Mouse (Mus musculus): ENCODE results near the gene Parva. TPM values are rescaled to one million over a fixed set of nuclear protein-coding genes. Genes with fewer than 3 reads are reported as not detected.
A peak's percentile ranks its signal among the peaks of the same experiment; 100 is the strongest.

The Parva gene
- polyA plus RNA-seq, 1 experiment = 78.3 TPM

DNA sequence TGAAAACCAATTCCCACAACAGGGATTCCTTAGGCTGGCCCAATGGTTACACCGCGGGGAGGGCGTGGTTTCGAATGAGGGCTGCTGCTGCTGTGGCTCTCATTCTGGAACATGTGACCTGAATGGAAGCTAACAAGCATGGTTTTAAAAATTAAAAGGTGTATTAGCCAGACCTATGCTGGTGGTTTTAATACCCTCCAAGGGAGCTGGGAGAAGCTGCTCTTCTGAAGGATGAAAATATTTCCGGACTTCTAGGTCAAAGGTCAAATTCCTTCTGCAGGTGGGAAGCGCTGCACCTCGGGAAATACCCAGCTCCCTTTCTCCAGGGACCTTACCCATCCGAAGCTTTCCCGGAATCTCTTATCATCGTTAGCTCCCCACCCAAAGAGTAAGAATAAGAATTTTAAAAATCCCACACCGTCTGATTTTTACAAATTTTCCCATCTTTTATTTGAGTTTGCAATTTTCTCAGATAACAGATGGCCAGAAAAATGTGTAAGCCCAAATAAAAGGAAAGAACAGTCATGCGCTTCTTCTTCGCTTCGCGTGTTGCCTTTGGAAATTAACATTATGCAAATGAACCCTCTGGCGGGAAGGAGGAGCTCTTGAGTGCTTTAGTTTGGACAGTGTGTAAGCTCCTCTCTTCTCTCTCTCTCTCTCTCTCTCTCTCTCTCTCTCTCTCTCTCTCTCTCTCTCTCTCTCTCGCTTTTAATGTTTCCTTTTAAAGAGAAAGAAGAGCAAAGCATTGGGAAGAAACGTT is 74.9 kb downstream of the Parva start:
- Histone ChIP-seq H3K27ac (ENCODE audit: insufficient read depth, low read depth, low read length) (no peak overlapping the region), H3K4me3 (ENCODE audit: insufficient read depth, low read depth, low read length) (no peak overlapping the region), H3K36me3 (ENCODE audit: control insufficient read depth, insufficient read depth, low read length) (no peaks in the 10 kb centered on the region), H3K4me1 (ENCODE audit: control insufficient read depth, insufficient read depth, low read length) (peaks cover 23% of the 10 kb centered on the region), H3K27me3 (replicated peaks; ENCODE audit: control insufficient read depth, insufficient read depth, low read length) (no peaks in the 10 kb centered on the region)
- TF ChIP-seq POLR2A (IDR thresholded peaks at IDR 0.05; ENCODE audit: low read depth, low read length) = no peak
- TF ChIP-seq CTCF (conservative IDR thresholded peaks at IDR 0.05; ENCODE audit: insufficient read depth, insufficient read length, low read depth, low read length) = no peak
- 37% methylated on average over 18 of the region's 18 CpGs for WGBS
- DNase-seq = peak; percentile 52

DNA sequence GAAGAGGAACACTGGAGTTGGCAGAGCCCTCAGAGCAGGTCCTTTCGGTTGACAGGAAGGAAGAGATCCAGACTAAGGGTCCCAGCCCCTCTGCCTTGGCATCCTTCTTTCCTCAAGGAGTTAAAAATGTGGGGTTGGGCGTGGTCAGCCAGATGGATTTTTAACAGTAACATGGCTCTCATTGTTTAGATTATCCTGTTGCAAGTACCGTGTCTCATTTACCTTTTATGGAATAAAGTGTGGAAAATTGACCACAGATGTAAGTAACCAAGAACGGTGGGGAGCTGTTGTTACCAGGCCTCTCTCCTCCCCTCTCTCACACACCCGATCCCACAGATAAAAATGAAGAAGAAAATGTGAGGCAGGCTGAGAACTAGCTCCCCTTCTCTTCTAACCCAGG is 75.5 kb downstream of the Parva start:
- peaks cover 23% of the 10 kb centered on the region for H3K4me1 ChIP-seq (ENCODE audit: control insufficient read depth, insufficient read depth, low read length)
- WGBS = 63% methylated on average over 5 of the region's 5 CpGs
- no peaks in the 10 kb centered on the region for H3K27me3 ChIP-seq (replicated peaks; ENCODE audit: control insufficient read depth, insufficient read depth, low read length)
- no peak for DNase-seq
- no peaks in the 10 kb centered on the region for H3K36me3 ChIP-seq (ENCODE audit: control insufficient read depth, insufficient read depth, low read length)
- TF ChIP-seq CTCF (conservative IDR thresholded peaks at IDR 0.05; ENCODE audit: insufficient read depth, insufficient read length, low read depth, low read length) = no peak
- no peak for TF ChIP-seq POLR2A (IDR thresholded peaks at IDR 0.05; ENCODE audit: low read depth, low read length)
- no peak overlapping the region for H3K4me3 ChIP-seq (ENCODE audit: insufficient read depth, low read depth, low read length)
- H3K27ac ChIP-seq (ENCODE audit: insufficient read depth, low read depth, low read length) = no peak overlapping the region

DNA sequence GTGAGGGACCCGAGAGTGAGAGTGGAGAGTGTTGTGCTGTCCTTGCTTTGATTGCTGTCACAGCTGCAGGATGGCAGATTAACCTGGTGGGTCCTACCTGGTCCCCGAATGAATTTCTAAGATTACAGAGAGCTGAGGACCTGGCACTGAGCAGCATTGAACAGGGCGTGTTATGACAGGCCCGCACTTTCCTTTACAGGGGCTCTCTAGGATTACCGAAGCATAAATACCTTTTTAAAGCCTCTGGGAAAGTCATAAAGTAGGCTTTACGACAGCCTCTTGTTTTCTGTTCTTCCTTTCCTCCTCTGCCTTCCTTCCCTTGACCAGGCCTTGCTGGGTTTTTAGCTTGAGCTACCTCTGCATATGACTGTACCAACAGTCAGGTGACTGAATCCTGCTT is 76.1 kb downstream of the Parva start:
- DNase-seq = no peak
- WGBS = 59% methylated on average over 6 of the region's 6 CpGs
- H3K36me3 ChIP-seq (ENCODE audit: control insufficient read depth, insufficient read depth, low read length) = no peaks in the 10 kb centered on the region
- H3K27me3 ChIP-seq (replicated peaks; ENCODE audit: control insufficient read depth, insufficient read depth, low read length) = no peaks in the 10 kb centered on the region
- no peak overlapping the region for H3K27ac ChIP-seq (ENCODE audit: insufficient read depth, low read depth, low read length)
- TF ChIP-seq CTCF (conservative IDR thresholded peaks at IDR 0.05; ENCODE audit: insufficient read depth, insufficient read length, low read depth, low read length) (no peak), POLR2A (IDR thresholded peaks at IDR 0.05; ENCODE audit: low read depth, low read length) (no peak)
- peaks cover 21% of the 10 kb centered on the region for H3K4me1 ChIP-seq (ENCODE audit: control insufficient read depth, insufficient read depth, low read length)
- H3K4me3 ChIP-seq (ENCODE audit: insufficient read depth, low read depth, low read length) = no peak overlapping the region

DNA sequence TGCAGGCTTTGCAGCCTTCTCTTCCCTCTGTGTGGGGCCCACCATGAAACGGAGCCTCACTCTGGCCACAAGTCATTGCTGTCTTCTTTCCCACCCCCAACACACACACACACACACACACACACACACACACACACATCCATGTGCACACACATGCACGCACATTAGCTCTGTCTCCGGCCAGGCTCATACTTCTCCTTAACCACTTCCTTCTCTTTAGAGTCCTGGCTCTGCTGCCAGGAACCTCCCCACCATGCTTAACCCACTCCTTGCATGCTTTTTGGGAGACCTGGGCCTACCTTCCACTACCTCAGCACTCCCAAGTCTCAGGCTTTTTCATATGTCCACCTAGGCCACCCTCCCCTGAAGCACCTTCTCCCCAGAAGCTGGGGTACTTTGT is 76.6 kb downstream of the Parva start:
- WGBS = 68% methylated on average over 3 of the region's 3 CpGs
- no peaks in the 10 kb centered on the region for H3K27me3 ChIP-seq (replicated peaks; ENCODE audit: control insufficient read depth, insufficient read depth, low read length)
- H3K27ac ChIP-seq (ENCODE audit: insufficient read depth, low read depth, low read length) = no peak overlapping the region
- TF ChIP-seq CTCF (conservative IDR thresholded peaks at IDR 0.05; ENCODE audit: insufficient read depth, insufficient read length, low read depth, low read length) (no peak), POLR2A (IDR thresholded peaks at IDR 0.05; ENCODE audit: low read depth, low read length) (no peak)
- no peaks in the 10 kb centered on the region for H3K36me3 ChIP-seq (ENCODE audit: control insufficient read depth, insufficient read depth, low read length)
- no peak overlapping the region for H3K4me3 ChIP-seq (ENCODE audit: insufficient read depth, low read depth, low read length)
- DNase-seq = no peak
- H3K4me1 ChIP-seq (ENCODE audit: control insufficient read depth, insufficient read depth, low read length) = peaks cover 18% of the 10 kb centered on the region

DNA sequence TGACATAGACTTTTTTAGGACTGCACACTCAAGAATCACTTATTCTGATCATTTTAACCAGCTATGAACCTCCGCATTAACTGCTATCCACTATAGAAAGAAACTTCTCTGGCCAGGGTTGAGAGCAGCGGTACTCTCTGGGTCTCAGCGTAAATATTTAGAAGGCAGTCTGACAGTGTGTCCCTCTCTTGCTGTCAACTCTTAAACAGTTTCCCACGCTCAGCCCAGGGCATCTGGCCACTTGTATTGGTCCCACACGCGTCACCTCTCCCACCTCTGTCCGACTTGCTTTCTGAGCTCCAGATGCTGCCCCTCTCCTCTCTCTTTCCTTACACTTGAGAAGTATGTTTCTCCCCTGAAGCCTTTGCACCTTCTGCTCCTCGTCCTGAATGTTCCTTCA is 81.8 kb downstream of the Parva start:
- WGBS = 85% methylated on average over 8 of the region's 8 CpGs
- TF ChIP-seq POLR2A (IDR thresholded peaks at IDR 0.05; ENCODE audit: low read depth, low read length) = no peak
- TF ChIP-seq CTCF (conservative IDR thresholded peaks at IDR 0.05; ENCODE audit: insufficient read depth, insufficient read length, low read depth, low read length) = no peak
- H3K27ac ChIP-seq (ENCODE audit: insufficient read depth, low read depth, low read length) = no peak overlapping the region
- H3K27me3 ChIP-seq (replicated peaks; ENCODE audit: control insufficient read depth, insufficient read depth, low read length) = no peaks in the 10 kb centered on the region
- H3K36me3 ChIP-seq (ENCODE audit: control insufficient read depth, insufficient read depth, low read length) = no peaks in the 10 kb centered on the region
- no peaks in the 10 kb centered on the region for H3K4me1 ChIP-seq (ENCODE audit: control insufficient read depth, insufficient read depth, low read length)
- no peak for DNase-seq
- no peak overlapping the region for H3K4me3 ChIP-seq (ENCODE audit: insufficient read depth, low read depth, low read length)

DNA sequence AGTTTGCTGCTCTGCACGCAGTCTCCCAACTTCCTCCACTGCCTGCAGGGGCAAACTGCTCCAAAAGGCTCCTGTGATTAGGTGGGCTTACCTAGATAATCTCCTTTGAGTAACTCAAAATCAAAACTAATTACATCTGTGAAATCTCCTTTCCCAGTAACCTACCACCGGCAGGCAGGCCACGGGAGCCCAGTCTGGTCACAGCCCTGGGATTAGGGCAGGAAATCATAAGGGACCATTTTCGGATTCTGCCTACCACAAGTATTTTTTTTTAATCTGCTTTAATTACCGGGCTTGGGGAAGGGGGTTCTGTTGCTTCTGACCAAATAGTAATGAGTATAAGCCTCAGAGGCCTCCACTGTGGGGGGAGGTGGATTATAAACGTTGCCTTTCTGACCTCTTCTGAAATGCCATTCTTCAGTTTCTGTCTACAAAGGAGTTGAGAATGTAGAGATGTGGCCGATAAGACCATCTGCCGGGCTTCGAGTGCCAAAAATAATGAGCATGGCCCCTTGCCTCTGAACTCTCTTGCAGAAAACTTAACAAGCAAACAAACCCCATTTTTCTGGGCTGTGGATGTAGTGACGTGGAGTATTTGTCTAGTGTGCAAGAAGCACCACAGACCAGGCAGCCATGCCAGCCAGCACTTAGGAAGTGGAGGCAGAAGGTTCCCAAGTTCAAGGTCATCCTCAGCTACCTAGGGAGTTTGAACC is 83.2 kb downstream of the Parva start:
- H3K27me3 ChIP-seq (replicated peaks; ENCODE audit: control insufficient read depth, insufficient read depth, low read length) = no peaks in the 10 kb centered on the region
- no peaks in the 10 kb centered on the region for H3K36me3 ChIP-seq (ENCODE audit: control insufficient read depth, insufficient read depth, low read length)
- DNase-seq = no peak
- no peak overlapping the region for H3K4me3 ChIP-seq (ENCODE audit: insufficient read depth, low read depth, low read length)
- TF ChIP-seq POLR2A (IDR thresholded peaks at IDR 0.05; ENCODE audit: low read depth, low read length) (no peak), CTCF (conservative IDR thresholded peaks at IDR 0.05; ENCODE audit: insufficient read depth, insufficient read length, low read depth, low read length) (no peak)
- 71% methylated on average over 10 of the region's 10 CpGs for WGBS
- H3K27ac ChIP-seq (ENCODE audit: insufficient read depth, low read depth, low read length) = no peak overlapping the region
- no peaks in the 10 kb centered on the region for H3K4me1 ChIP-seq (ENCODE audit: control insufficient read depth, insufficient read depth, low read length)

DNA sequence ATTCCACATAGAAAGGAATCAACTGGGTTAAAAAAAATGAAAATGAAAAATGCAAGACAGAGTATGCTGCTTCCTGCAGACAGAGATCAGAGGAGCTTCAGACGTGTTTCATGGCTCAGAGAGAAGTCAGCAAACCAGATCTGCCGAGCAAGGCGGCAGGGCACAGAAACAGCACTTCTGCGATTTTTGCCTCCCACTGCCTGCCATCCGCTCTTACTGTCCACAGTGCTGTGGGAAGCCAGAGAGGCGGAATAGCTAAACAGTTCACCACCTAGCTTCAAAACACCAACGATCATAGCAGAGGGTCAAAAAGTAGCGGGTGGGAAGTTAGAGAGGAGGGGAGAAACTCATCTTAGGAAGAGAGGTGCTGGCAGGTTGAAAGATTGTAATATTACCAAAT is 84.0 kb downstream of the Parva start:
- Histone ChIP-seq H3K4me3 (ENCODE audit: insufficient read depth, low read depth, low read length) (no peak overlapping the region), H3K36me3 (ENCODE audit: control insufficient read depth, insufficient read depth, low read length) (no peaks in the 10 kb centered on the region), H3K27me3 (replicated peaks; ENCODE audit: control insufficient read depth, insufficient read depth, low read length) (no peaks in the 10 kb centered on the region), H3K27ac (ENCODE audit: insufficient read depth, low read depth, low read length) (no peak overlapping the region), H3K4me1 (ENCODE audit: control insufficient read depth, insufficient read depth, low read length) (no peaks in the 10 kb centered on the region)
- no peak for DNase-seq
- WGBS = 76% methylated on average over 8 of the region's 8 CpGs
- TF ChIP-seq POLR2A (IDR thresholded peaks at IDR 0.05; ENCODE audit: low read depth, low read length) = no peak
- no peak for TF ChIP-seq CTCF (conservative IDR thresholded peaks at IDR 0.05; ENCODE audit: insufficient read depth, insufficient read length, low read depth, low read length)
